Mouse (Mus musculus): ENCODE measurements around the gene Kif27. TPM values are rescaled to one million over a fixed set of nuclear protein-coding genes. Genes with fewer than 3 reads are reported as not detected.
A peak's percentile ranks its signal among the peaks of the same experiment; 100 is the strongest.

The Kif27 gene
- total and polyA plus RNA-seq, 2 experiments from 2014 or later = 0.15 TPM; not detected in 1

DNA sequence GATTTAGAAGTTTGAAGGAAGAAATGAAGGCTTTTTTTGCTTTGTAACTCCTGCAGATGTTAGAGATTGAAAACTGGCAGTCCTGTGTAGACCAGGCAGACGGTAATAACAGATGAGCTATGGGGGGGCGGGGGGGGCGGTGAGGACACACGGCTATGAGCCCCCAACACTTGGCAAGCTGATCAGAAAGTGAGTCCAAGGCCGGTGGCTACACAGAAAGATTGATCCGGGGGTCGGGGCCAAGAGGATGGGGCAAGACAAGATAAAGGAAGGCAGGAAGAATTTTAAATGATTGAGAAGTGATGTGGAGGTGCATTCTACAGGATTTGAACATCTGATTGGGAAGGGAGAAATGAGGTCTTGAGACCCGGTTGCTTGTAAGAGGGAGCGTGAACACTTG lies 83.8 kb downstream of the Kif27 start:
- 31% methylated on average over 9 of the region's 9 CpGs for WGBS

DNA sequence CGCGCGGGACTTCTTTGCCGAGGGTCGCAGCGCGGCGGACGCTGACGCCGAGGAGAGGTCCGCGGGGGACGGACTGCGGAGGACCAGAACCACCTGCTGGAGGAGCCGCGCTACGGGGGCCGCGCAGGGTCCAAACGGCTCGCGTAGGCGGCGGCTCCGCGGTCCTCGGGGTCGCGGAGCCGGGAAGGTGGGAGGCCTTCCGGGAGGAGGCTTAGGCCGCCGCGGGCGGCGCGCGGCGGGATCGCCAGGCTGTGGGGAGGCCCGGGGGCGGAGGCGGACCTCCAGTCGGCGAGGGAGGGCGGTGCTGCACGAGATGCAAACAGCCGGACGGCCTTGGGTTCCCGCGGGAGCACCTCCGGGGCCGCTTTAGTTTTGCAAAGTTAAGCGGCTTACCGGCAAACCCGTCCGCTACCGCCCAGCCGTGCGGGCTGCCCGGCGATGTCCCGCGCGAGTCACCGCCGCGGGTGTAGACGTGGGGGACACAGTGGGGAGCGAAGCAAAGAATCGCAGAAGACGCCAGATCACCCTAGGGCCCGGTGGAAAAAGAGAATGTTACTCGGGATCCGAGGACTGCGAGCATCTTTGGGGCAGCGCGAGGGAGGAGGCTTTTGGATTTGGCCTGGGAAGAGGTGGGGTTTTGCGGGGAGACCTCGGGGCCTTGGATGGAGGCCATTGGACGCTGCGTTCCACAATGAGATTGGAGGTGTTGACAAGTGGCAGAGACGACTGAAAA lies 84.5 kb downstream of the Kif27 start:
- peak overlapping the region; percentile 81 for H3K9ac ChIP-seq (replicated peaks; ENCODE audit: low read depth, low read length)
- peak; percentile 86 for ATAC-seq (ENCODE audit: insufficient read depth, low read depth)
- WGBS = under 1% methylated on average over 66 of the region's 84 CpGs
- 0 out of 2 replicates have a peak, but pooled peaks cover 3% of the 10 kb centered on the region for H3K27me3 ChIP-seq (ENCODE audit: control insufficient read depth, insufficient read depth, low read length)
- H3K9me3 ChIP-seq (replicated peaks; ENCODE audit: control insufficient read depth, low read length) = no peaks in the 10 kb centered on the region
- H3K4me2 ChIP-seq (ENCODE audit: low read depth, low read length) = peak overlapping the region; percentile 97
- DNase-seq (ENCODE audit: low spot score) = peak; percentile 69
- peak overlapping the region; percentile 77 for H3K27ac ChIP-seq (ENCODE audit: low read depth)
- TF ChIP-seq EP300 (IDR thresholded peaks at IDR 0.05; ENCODE audit: low read depth) = no peak
- no peak for TF ChIP-seq CTCF (IDR thresholded peaks at IDR 0.05; ENCODE audit: low read depth)
- H3K36me3 ChIP-seq (replicated peaks; ENCODE audit: control insufficient read depth, insufficient read depth, low read length) = no peaks in the 10 kb centered on the region
- peak overlapping the region; percentile 86 for H3K4me3 ChIP-seq (ENCODE audit: low read depth, low read length)
- 0 out of 2 replicates have a peak, but pooled peaks cover 3% of the 10 kb centered on the region for H3K4me1 ChIP-seq (ENCODE audit: control insufficient read depth, insufficient read depth)

More for the DNA sequence above, 83.8 kb downstream of the Kif27 start:
- peak overlapping the region; percentile 86 for H3K4me3 ChIP-seq (ENCODE audit: low read depth, low read length)
- no peak for DNase-seq (ENCODE audit: low spot score)
- no peak overlapping the region for H3K27ac ChIP-seq (ENCODE audit: low read depth)
- H3K9ac ChIP-seq (replicated peaks; ENCODE audit: low read depth, low read length) = peak overlapping the region; percentile 81; the same call in 1 of the 2 replicates
- TF ChIP-seq EP300 (IDR thresholded peaks at IDR 0.05; ENCODE audit: low read depth) (no peak), CTCF (IDR thresholded peaks at IDR 0.05; ENCODE audit: low read depth) (no peak)
- no peaks in the 10 kb centered on the region for H3K36me3 ChIP-seq (replicated peaks; ENCODE audit: control insufficient read depth, insufficient read depth, low read length)
- ATAC-seq (ENCODE audit: insufficient read depth, low read depth) = no peak
- H3K9me3 ChIP-seq (replicated peaks; ENCODE audit: control insufficient read depth, low read length) = no peaks in the 10 kb centered on the region
- peak overlapping the region; percentile 97 for H3K4me2 ChIP-seq (ENCODE audit: low read depth, low read length)
- 0 out of 2 replicates have a peak, but pooled peaks cover 3% of the 10 kb centered on the region for H3K27me3 ChIP-seq (ENCODE audit: control insufficient read depth, insufficient read depth, low read length)
- 0 out of 2 replicates have a peak, but pooled peaks cover 3% of the 10 kb centered on the region for H3K4me1 ChIP-seq (ENCODE audit: control insufficient read depth, insufficient read depth)

DNA sequence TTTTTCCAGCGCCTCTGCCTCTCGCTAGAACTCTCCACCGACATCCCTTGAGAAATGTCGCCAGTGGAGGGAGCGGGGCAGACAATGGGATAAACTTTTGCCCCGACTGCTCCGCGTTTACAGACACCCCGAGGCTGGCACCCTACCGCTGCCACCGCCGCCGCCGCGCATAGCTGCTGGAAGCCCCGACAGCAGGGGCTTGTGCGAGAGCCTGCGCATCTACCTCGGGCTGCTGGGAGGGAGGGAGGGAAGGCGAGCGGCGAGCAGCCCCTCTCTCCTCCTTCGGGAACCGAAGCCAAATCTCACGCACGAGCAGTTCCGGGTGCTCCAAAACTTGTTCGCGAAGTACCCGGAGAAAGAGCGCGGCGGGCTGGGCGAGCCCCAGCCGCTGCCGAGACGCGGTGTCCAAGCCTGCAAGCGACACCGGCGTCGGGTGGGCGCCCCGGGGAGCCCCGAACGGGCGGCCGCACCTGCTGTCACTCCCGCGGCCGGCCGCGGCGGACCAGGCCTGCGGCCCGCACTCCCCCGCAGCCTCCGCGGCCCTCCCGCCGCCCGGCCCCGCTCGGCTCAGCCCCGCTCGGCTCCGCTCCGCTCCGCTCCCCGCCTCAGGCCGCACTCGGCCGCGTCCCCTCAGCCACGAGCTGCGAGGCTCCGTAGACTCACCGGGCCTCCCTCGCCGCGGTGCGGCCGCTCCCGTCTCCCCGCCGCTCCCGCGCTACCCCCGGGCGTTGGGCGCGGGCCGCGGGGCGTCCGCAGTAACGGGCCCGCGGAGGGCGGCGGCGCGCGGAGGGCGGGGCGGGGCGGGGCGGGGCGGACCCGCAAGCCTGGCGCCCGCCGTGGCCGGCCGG lies 85.3 kb downstream of the Kif27 start:
- peak overlapping the region; percentile 77 for H3K27ac ChIP-seq (ENCODE audit: low read depth)
- H3K4me3 ChIP-seq (ENCODE audit: low read depth, low read length) = peak overlapping the region; percentile 86
- H3K9me3 ChIP-seq (replicated peaks; ENCODE audit: control insufficient read depth, low read length) = no peaks in the 10 kb centered on the region
- WGBS = 1% methylated on average over 47 of the region's 115 CpGs
- peak overlapping the region; percentile 97 for H3K4me2 ChIP-seq (ENCODE audit: low read depth, low read length)
- DNase-seq (ENCODE audit: low spot score) (peak; percentile 62), ATAC-seq (ENCODE audit: insufficient read depth, low read depth) (peak; percentile 54)
- H3K36me3 ChIP-seq (replicated peaks; ENCODE audit: control insufficient read depth, insufficient read depth, low read length) = no peaks in the 10 kb centered on the region
- 0 out of 2 replicates have a peak, but pooled peaks cover 3% of the 10 kb centered on the region for H3K4me1 ChIP-seq (ENCODE audit: control insufficient read depth, insufficient read depth)
- TF ChIP-seq EP300 (IDR thresholded peaks at IDR 0.05; ENCODE audit: low read depth) (no peak), CTCF (IDR thresholded peaks at IDR 0.05; ENCODE audit: low read depth) (no peak)
- 0 out of 2 replicates have a peak, but pooled peaks cover 3% of the 10 kb centered on the region for H3K27me3 ChIP-seq (ENCODE audit: control insufficient read depth, insufficient read depth, low read length)
- H3K9ac ChIP-seq (replicated peaks; ENCODE audit: low read depth, low read length) = peak overlapping the region; percentile 81

DNA sequence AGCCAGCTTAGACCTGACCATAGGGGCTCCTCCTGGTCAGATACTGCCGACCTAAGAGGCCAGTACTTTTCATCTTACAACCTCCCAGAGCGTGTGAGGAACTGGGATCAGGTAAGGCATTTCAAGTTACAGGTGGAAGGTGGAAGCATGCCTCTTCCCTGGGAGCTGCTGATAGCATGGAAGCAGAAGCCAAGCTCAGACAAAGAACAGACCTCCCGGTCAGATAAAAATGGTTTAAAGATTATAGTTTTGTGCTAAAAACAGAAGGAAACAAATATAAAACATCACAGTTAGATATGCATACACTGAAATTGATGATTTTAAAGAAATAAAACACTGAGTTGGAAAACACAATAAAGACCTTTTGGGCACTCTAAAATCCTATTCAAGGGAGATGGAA lies 92.1 kb downstream of the Kif27 start:
- Histone ChIP-seq H3K4me3 (ENCODE audit: low read depth, low read length) (no peak overlapping the region), H3K4me2 (ENCODE audit: low read depth, low read length) (no peak overlapping the region), H3K27ac (ENCODE audit: low read depth) (no peak overlapping the region), H3K9ac (replicated peaks; ENCODE audit: low read depth, low read length) (no peak overlapping the region), H3K4me1 (ENCODE audit: control insufficient read depth, insufficient read depth) (no peaks in the 10 kb centered on the region), H3K36me3 (replicated peaks; ENCODE audit: control insufficient read depth, insufficient read depth, low read length) (peaks cover 7% of the 10 kb centered on the region), H3K9me3 (replicated peaks; ENCODE audit: control insufficient read depth, low read length) (no peaks in the 10 kb centered on the region), H3K27me3 (ENCODE audit: control insufficient read depth, insufficient read depth, low read length) (no peaks in the 10 kb centered on the region)
- ATAC-seq (ENCODE audit: insufficient read depth, low read depth) (no peak), DNase-seq (ENCODE audit: low spot score) (no peak)
- 66% methylated on average over 3 of the region's 3 CpGs for WGBS
- TF ChIP-seq EP300 (IDR thresholded peaks at IDR 0.05; ENCODE audit: low read depth) (no peak), CTCF (IDR thresholded peaks at IDR 0.05; ENCODE audit: low read depth) (no peak)

DNA sequence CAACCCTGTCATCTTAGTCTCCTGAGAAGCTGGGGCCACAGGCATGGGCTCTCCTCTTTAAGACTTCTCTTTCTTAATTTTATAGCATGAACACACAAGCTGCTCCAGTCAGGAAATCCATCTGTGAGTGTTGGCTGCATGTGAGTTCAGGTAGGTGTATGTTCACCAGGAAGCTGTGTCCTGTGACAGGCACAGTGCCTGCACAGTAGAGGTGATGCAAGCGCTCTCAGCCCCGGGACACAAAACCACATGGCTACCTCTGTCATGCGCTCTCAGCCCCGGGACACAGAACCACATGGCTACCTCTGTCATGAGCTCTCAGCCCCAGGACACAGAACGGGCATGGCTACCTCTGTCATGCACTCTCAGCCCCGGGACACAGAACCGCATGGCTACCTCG lies 95.4 kb downstream of the Kif27 start:
- peaks cover 21% of the 10 kb centered on the region for H3K36me3 ChIP-seq (replicated peaks; ENCODE audit: control insufficient read depth, insufficient read depth, low read length)
- H3K9me3 ChIP-seq (replicated peaks; ENCODE audit: control insufficient read depth, low read length) = no peaks in the 10 kb centered on the region
- H3K27ac ChIP-seq (ENCODE audit: low read depth) = no peak overlapping the region
- no peaks in the 10 kb centered on the region for H3K4me1 ChIP-seq (ENCODE audit: control insufficient read depth, insufficient read depth)
- TF ChIP-seq CTCF (IDR thresholded peaks at IDR 0.05; ENCODE audit: low read depth) (no peak), EP300 (IDR thresholded peaks at IDR 0.05; ENCODE audit: low read depth) (no peak)
- DNase-seq (ENCODE audit: low spot score) = no peak
- WGBS = 77% methylated on average over 8 of the region's 8 CpGs
- no peaks in the 10 kb centered on the region for H3K27me3 ChIP-seq (ENCODE audit: control insufficient read depth, insufficient read depth, low read length)
- ATAC-seq (ENCODE audit: insufficient read depth, low read depth) = no peak
- H3K4me2 ChIP-seq (ENCODE audit: low read depth, low read length) = no peak overlapping the region
- no peak overlapping the region for H3K9ac ChIP-seq (replicated peaks; ENCODE audit: low read depth, low read length)
- no peak overlapping the region for H3K4me3 ChIP-seq (ENCODE audit: low read depth, low read length)
